Comparison of ENCODE assay signal across 32 mouse cellular contexts in the genomic region with DNA sequence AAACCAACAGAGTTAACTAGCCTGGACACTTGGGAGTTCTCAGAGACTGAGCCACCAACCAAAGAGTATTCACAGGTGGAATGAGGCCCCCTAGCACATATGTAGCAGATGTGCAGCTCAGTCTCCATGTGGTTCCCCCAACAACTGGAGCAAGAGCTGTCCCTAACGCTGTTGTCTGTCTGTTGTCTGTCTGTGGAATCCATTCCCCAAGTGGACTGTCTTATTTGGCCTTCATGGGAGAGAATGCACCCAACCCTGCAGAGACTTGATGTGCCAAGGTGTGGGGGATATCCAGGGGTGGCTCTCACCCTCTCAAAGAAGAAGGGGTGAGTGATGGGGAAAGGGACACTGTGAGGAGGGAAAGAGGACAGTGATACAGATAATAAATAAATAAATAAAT.
"Had no signal": no experiment of that assay in that cellular context is flagged by ENCODE, and none has a peak within 500 bp of the region (broad histone marks: within the 10 kb centered on the region; RNA-seq: fewer than 3 reads in every experiment).

No protein-coding gene starts in this region.

- H3K27ac ChIP-seq: left cerebral cortex, adult 2 months; limb, embryonic 10.5 days; limb, embryonic 12.5 days; limb, embryonic 13.5 days; limb, embryonic 15.5 days; liver, embryonic 12.5 days; liver, embryonic 13.5 days; liver, embryonic 14.5 days; liver, embryonic 15.5 days; lung, embryonic 15.5 days; macrophage; midbrain, embryonic 10.5 days; midbrain, embryonic 12.5 days; midbrain, embryonic 13.5 days; midbrain, embryonic 15.5 days; neural tube, embryonic 12.5 days had no signal

- H3K4me2 ChIP-seq: limb, embryonic 12.5 days; limb, embryonic 13.5 days; limb, embryonic 15.5 days; liver, embryonic 11.5 days; liver, embryonic 12.5 days; liver, embryonic 13.5 days; liver, embryonic 15.5 days; lung, embryonic 14.5 days; lung, embryonic 15.5 days; midbrain, embryonic 12.5 days; midbrain, embryonic 13.5 days; midbrain, embryonic 15.5 days; neural tube, embryonic 12.5 days had no signal

- H3K27me3 ChIP-seq: limb, embryonic 12.5 days; limb, embryonic 13.5 days; limb, embryonic 15.5 days; liver, embryonic 12.5 days; liver, embryonic 13.5 days; liver, embryonic 15.5 days; lung, embryonic 15.5 days; megakaryocyte, embryonic 14.5 days; midbrain, embryonic 12.5 days; midbrain, embryonic 13.5 days; midbrain, embryonic 15.5 days; neural tube, embryonic 12.5 days had no signal

- H3K36me3 ChIP-seq: midbrain, embryonic 15.5 days had no signal

- H3K9me3 ChIP-seq: limb, embryonic 10.5 days; limb, embryonic 12.5 days; limb, embryonic 13.5 days; limb, embryonic 15.5 days; liver, embryonic 12.5 days; liver, embryonic 13.5 days; liver, embryonic 15.5 days; lung, embryonic 15.5 days; megakaryocyte, embryonic 14.5 days; midbrain, embryonic 10.5 days; midbrain, embryonic 12.5 days; midbrain, embryonic 13.5 days; midbrain, embryonic 15.5 days; neural tube, embryonic 12.5 days had no signal

- ATAC-seq: liver, embryonic 12.5 days; liver, postnatal 0 days; lung, postnatal 0 days; midbrain, embryonic 13.5 days; midbrain, embryonic 15.5 days; midbrain, embryonic 16.5 days had no signal

- H3K9ac ChIP-seq: limb, embryonic 12.5 days; limb, embryonic 13.5 days; limb, embryonic 15.5 days; liver, embryonic 12.5 days; liver, embryonic 13.5 days; liver, embryonic 14.5 days; liver, embryonic 15.5 days; liver, postnatal 0 days; lung, embryonic 14.5 days; lung, embryonic 15.5 days; midbrain, embryonic 12.5 days; midbrain, embryonic 13.5 days; midbrain, embryonic 15.5 days; neural tube, embryonic 12.5 days had no signal

- H3K4me1 ChIP-seq: limb, embryonic 10.5 days; limb, embryonic 12.5 days; limb, embryonic 13.5 days; limb, embryonic 15.5 days; lung, embryonic 15.5 days; midbrain, embryonic 10.5 days; midbrain, embryonic 12.5 days; midbrain, embryonic 15.5 days; neural tube, embryonic 12.5 days had no signal

- H3K4me3 ChIP-seq: left cerebral cortex, adult 2 months; limb, embryonic 10.5 days; limb, embryonic 12.5 days; limb, embryonic 13.5 days; limb, embryonic 15.5 days; liver, embryonic 12.5 days; liver, embryonic 13.5 days; liver, embryonic 15.5 days; lung, embryonic 15.5 days; megakaryocyte, embryonic 14.5 days; midbrain, embryonic 10.5 days; midbrain, embryonic 12.5 days; midbrain, embryonic 13.5 days; midbrain, embryonic 15.5 days; myocyte; neural tube, embryonic 12.5 days had no signal

- DNase-seq: left cerebral cortex, postnatal 4 days; liver; liver, embryonic 13.5 days; liver, postnatal 0 days; lung, adult 18-20 months; lung, adult 2 months; lung, embryonic 14.5 days; lung, postnatal 10 days; lung, postnatal 14 days; lung, postnatal 36 days; lung, postnatal 4 days; midbrain, embryonic 14.5 days had no signal
